Mouse (Mus musculus) cerebellum, postnatal 14 days (tissue): ENCODE measurements around the gene Tenm3.

Experiments used
- DNase-seq, 2 experiments: peaks; one replicate each; pipeline ENCODE4 v3.0.0; 2021; ENCODE audit warnings: mixed read lengths in 2 of 2

The Tenm3 gene

GRCm38 (mm10) chr8:48313985-48314368 lies 529.8 kb downstream of the Tenm3 start:
- DNase-seq: no peak

GRCm38 (mm10) chr8:48313210-48313984 lies 530.4 kb downstream of the Tenm3 start:
- DNase-seq: peak; percentile 64 to 68

- peak in 1 of 2 experiments; percentile 9 for DNase-seq
Observed at GRCm38 (mm10) chr8:48311706-48312105, 532.0 kb downstream of the Tenm3 start.

GRCm38 (mm10) chr8:48310240-48310849 lies 533.4 kb downstream of the Tenm3 start:
- DNase-seq: no peak

GRCm38 (mm10) chr8:48309191-48309987 lies 534.4 kb downstream of the Tenm3 start:
- DNase-seq: peak in 1 of 2 experiments; percentile 7

- no peak for DNase-seq
Observed at GRCm38 (mm10) chr8:48304224-48304623, 539.5 kb downstream of the Tenm3 start.

GRCm38 (mm10) chr8:48300613-48301037 lies 543.1 kb downstream of the Tenm3 start:
- peak; percentile 77 to 84 for DNase-seq

- no peak for DNase-seq
Observed at GRCm38 (mm10) chr8:48300061-48300460, 543.7 kb downstream of the Tenm3 start.

- DNase-seq: no peak
Observed at GRCm38 (mm10) chr8:48299341-48299740, 544.4 kb downstream of the Tenm3 start.

GRCm38 (mm10) chr8:48296371-48296770 lies 547.4 kb downstream of the Tenm3 start:
- DNase-seq: no peak

- DNase-seq: no peak
Observed at GRCm38 (mm10) chr8:48295558-48295957, 548.2 kb downstream of the Tenm3 start.

GRCm38 (mm10) chr8:48293797-48294196 lies 550.0 kb downstream of the Tenm3 start:
- no peak for DNase-seq

GRCm38 (mm10) chr8:48285432-48285831 lies 558.3 kb downstream of the Tenm3 start:
- peak; percentile 15 to 24 for DNase-seq

- no peak for DNase-seq
Observed at GRCm38 (mm10) chr8:48281855-48282254, 561.9 kb downstream of the Tenm3 start.

GRCm38 (mm10) chr8:48279360-48279759 lies 564.4 kb downstream of the Tenm3 start:
- DNase-seq: peak in 1 of 2 experiments; percentile 20

GRCm38 (mm10) chr8:48277986-48278635 lies 565.6 kb downstream of the Tenm3 start:
- no peak for DNase-seq

- no peak for DNase-seq
Observed at GRCm38 (mm10) chr8:48275066-48275465, 568.7 kb downstream of the Tenm3 start.

GRCm38 (mm10) chr8:48274566-48274965 lies 569.2 kb downstream of the Tenm3 start:
- no peak for DNase-seq

GRCm38 (mm10) chr8:48268638-48269037 lies 575.1 kb downstream of the Tenm3 start:
- DNase-seq: no peak

- no peak for DNase-seq
Observed at GRCm38 (mm10) chr8:48260265-48260664, 583.5 kb downstream of the Tenm3 start.

- DNase-seq: no peak
Observed at GRCm38 (mm10) chr8:48259832-48260231, 583.9 kb downstream of the Tenm3 start.

GRCm38 (mm10) chr8:48243876-48244275 lies 599.9 kb downstream of the Tenm3 start:
- DNase-seq: peak; percentile 20 to 24
